Mouse (Mus musculus): ENCODE measurements at regions not wholly inside any gene's neighbourhood (a gene's known extent, or its start where the extent isn't known, plus 50 kb on each side); places are given as distances from the start of the nearest gene placed in this dataset.

GRCm38 (mm10) chr17:94276851-94277250, 473.0 kb downstream of the Mettl4 start:
- Histone ChIP-seq H3K4me1 (ENCODE audit: control insufficient read depth, insufficient read depth) (no peaks in the 10 kb centered on the region), H3K9me3 (replicated peaks; ENCODE audit: control insufficient read depth, low read length) (no peaks in the 10 kb centered on the region), H3K27ac (ENCODE audit: low read depth) (no peak overlapping the region), H3K9ac (replicated peaks; ENCODE audit: low read depth, low read length) (no peak overlapping the region), H3K4me3 (ENCODE audit: low read depth, low read length) (no peak overlapping the region), H3K27me3 (ENCODE audit: control insufficient read depth, insufficient read depth, low read length) (no peaks in the 10 kb centered on the region), H3K4me2 (ENCODE audit: low read depth, low read length) (no peak overlapping the region), H3K36me3 (replicated peaks; ENCODE audit: control insufficient read depth, insufficient read depth, low read length) (no peaks in the 10 kb centered on the region)
- ATAC-seq (ENCODE audit: insufficient read depth, low read depth) (no peak), DNase-seq (ENCODE audit: low spot score) (no peak)
- no peak for TF ChIP-seq CTCF (IDR thresholded peaks at IDR 0.05; ENCODE audit: low read depth)
- TF ChIP-seq EP300 (IDR thresholded peaks at IDR 0.05; ENCODE audit: low read depth), result no peak

GRCm38 (mm10) chr17:94269756-94270155, 480.1 kb downstream of the Mettl4 start:
- H3K36me3 ChIP-seq (replicated peaks; ENCODE audit: control insufficient read depth, insufficient read depth, low read length), result no peaks in the 10 kb centered on the region
- TF ChIP-seq EP300 (IDR thresholded peaks at IDR 0.05; ENCODE audit: low read depth) (no peak), CTCF (IDR thresholded peaks at IDR 0.05; ENCODE audit: low read depth) (no peak)
- no peak overlapping the region for H3K27ac ChIP-seq (ENCODE audit: low read depth)
- no peak overlapping the region for H3K4me3 ChIP-seq (ENCODE audit: low read depth, low read length)
- no peak for DNase-seq (ENCODE audit: low spot score)
- H3K4me2 ChIP-seq (ENCODE audit: low read depth, low read length), result no peak overlapping the region
- no peak for ATAC-seq (ENCODE audit: insufficient read depth, low read depth)
- no peaks in the 10 kb centered on the region for H3K9me3 ChIP-seq (replicated peaks; ENCODE audit: control insufficient read depth, low read length)
- H3K27me3 ChIP-seq (ENCODE audit: control insufficient read depth, insufficient read depth, low read length), result no peaks in the 10 kb centered on the region
- H3K9ac ChIP-seq (replicated peaks; ENCODE audit: low read depth, low read length), result no peak overlapping the region
- H3K4me1 ChIP-seq (ENCODE audit: control insufficient read depth, insufficient read depth), result no peaks in the 10 kb centered on the region

DNA sequence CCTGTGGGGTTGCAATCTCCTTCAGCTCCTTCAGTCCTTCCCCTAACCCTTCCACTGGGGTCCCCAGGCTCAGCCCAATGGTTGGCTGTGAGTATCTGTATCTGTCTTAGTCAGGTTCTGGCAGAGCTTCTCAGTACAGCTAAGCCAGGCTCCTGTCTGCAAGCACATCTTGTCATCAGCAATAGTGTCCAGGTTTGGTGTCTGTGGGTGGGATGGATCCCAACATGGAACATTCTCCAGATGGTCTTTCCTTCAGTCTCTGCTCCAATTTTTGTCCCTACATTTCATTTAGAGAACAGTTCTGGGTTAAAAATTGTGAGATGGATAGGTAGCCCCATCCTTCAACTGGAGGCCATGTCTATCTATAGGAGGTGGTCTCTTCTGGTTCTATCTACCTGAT, 494.2 kb downstream of the Mettl4 start:
- no peak overlapping the region for H3K4me2 ChIP-seq (ENCODE audit: low read depth, low read length)
- no peak for TF ChIP-seq CTCF (IDR thresholded peaks at IDR 0.05; ENCODE audit: low read depth)
- TF ChIP-seq EP300 (IDR thresholded peaks at IDR 0.05; ENCODE audit: low read depth), result no peak
- no peak for DNase-seq (ENCODE audit: low spot score)
- H3K27ac ChIP-seq (ENCODE audit: low read depth), result no peak overlapping the region
- H3K9ac ChIP-seq (replicated peaks; ENCODE audit: low read depth, low read length), result no peak overlapping the region
- H3K9me3 ChIP-seq (replicated peaks; ENCODE audit: control insufficient read depth, low read length), result no peaks in the 10 kb centered on the region
- no peak overlapping the region for H3K4me3 ChIP-seq (ENCODE audit: low read depth, low read length)
- ATAC-seq (ENCODE audit: insufficient read depth, low read depth), result no peak
- no peaks in the 10 kb centered on the region for H3K36me3 ChIP-seq (replicated peaks; ENCODE audit: control insufficient read depth, insufficient read depth, low read length)
- H3K4me1 ChIP-seq (ENCODE audit: control insufficient read depth, insufficient read depth), result no peaks in the 10 kb centered on the region
- H3K27me3 ChIP-seq (ENCODE audit: control insufficient read depth, insufficient read depth, low read length), result no peaks in the 10 kb centered on the region

GRCm38 (mm10) chr17:94254801-94255200, 495.0 kb downstream of the Mettl4 start:
- H3K27ac ChIP-seq (ENCODE audit: low read depth), result no peak overlapping the region
- no peak for DNase-seq (ENCODE audit: low spot score)
- no peak for ATAC-seq (ENCODE audit: insufficient read depth, low read depth)
- no peaks in the 10 kb centered on the region for H3K4me1 ChIP-seq (ENCODE audit: control insufficient read depth, insufficient read depth)
- no peak for TF ChIP-seq EP300 (IDR thresholded peaks at IDR 0.05; ENCODE audit: low read depth)
- TF ChIP-seq CTCF (IDR thresholded peaks at IDR 0.05; ENCODE audit: low read depth), result no peak
- no peak overlapping the region for H3K4me2 ChIP-seq (ENCODE audit: low read depth, low read length)
- H3K4me3 ChIP-seq (ENCODE audit: low read depth, low read length), result no peak overlapping the region
- H3K36me3 ChIP-seq (replicated peaks; ENCODE audit: control insufficient read depth, insufficient read depth, low read length), result no peaks in the 10 kb centered on the region
- 77% methylated on average over 3 of the region's 3 CpGs for WGBS
- no peaks in the 10 kb centered on the region for H3K27me3 ChIP-seq (ENCODE audit: control insufficient read depth, insufficient read depth, low read length)
- no peaks in the 10 kb centered on the region for H3K9me3 ChIP-seq (replicated peaks; ENCODE audit: control insufficient read depth, low read length)
- H3K9ac ChIP-seq (replicated peaks; ENCODE audit: low read depth, low read length), result no peak overlapping the region

DNA sequence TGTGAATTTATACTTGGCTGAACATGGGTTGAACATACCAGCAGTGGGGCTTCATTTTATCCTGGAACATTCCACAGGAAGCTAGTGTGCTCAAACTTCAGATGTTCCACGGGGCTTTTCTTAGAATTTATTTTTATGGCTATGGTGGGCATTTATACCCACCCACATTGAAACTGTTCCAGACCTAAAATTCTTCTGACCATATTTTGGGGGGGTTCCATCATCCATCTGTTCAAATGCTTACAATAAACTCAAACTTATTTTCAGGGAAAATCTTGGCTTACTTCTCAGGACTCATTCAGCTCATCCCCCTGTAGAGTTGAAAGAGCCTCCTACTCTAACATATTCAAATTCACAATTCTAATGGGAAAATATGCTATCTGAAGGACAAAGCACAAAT, 506.0 kb downstream of the Mettl4 start:
- Histone ChIP-seq H3K27ac (ENCODE audit: low read depth) (no peak overlapping the region), H3K4me3 (ENCODE audit: low read depth, low read length) (no peak overlapping the region), H3K4me1 (ENCODE audit: control insufficient read depth, insufficient read depth) (no peaks in the 10 kb centered on the region), H3K4me2 (ENCODE audit: low read depth, low read length) (no peak overlapping the region), H3K9me3 (replicated peaks; ENCODE audit: control insufficient read depth, low read length) (no peaks in the 10 kb centered on the region), H3K9ac (replicated peaks; ENCODE audit: low read depth, low read length) (no peak overlapping the region), H3K27me3 (ENCODE audit: control insufficient read depth, insufficient read depth, low read length) (no peaks in the 10 kb centered on the region), H3K36me3 (replicated peaks; ENCODE audit: control insufficient read depth, insufficient read depth, low read length) (no peaks in the 10 kb centered on the region)
- WGBS, result 53% methylated on average over 1 of the region's 1 CpGs
- TF ChIP-seq CTCF (IDR thresholded peaks at IDR 0.05; ENCODE audit: low read depth), result no peak
- no peak for TF ChIP-seq EP300 (IDR thresholded peaks at IDR 0.05; ENCODE audit: low read depth)
- no peak for ATAC-seq (ENCODE audit: insufficient read depth, low read depth)
- no peak for DNase-seq (ENCODE audit: low spot score)

GRCm38 (mm10) chr17:94226136-94226535, 523.7 kb downstream of the Mettl4 start:
- ATAC-seq (ENCODE audit: insufficient read depth, low read depth), result no peak
- no peak overlapping the region for H3K4me2 ChIP-seq (ENCODE audit: low read depth, low read length)
- H3K9ac ChIP-seq (replicated peaks; ENCODE audit: low read depth, low read length), result no peak overlapping the region
- no peaks in the 10 kb centered on the region for H3K27me3 ChIP-seq (ENCODE audit: control insufficient read depth, insufficient read depth, low read length)
- WGBS, result 67% methylated on average over 3 of the region's 3 CpGs
- H3K4me1 ChIP-seq (ENCODE audit: control insufficient read depth, insufficient read depth), result no peaks in the 10 kb centered on the region
- TF ChIP-seq CTCF (IDR thresholded peaks at IDR 0.05; ENCODE audit: low read depth) (no peak), EP300 (IDR thresholded peaks at IDR 0.05; ENCODE audit: low read depth) (no peak)
- H3K4me3 ChIP-seq (ENCODE audit: low read depth, low read length), result no peak overlapping the region
- no peaks in the 10 kb centered on the region for H3K36me3 ChIP-seq (replicated peaks; ENCODE audit: control insufficient read depth, insufficient read depth, low read length)
- DNase-seq (ENCODE audit: low spot score), result no peak
- no peak overlapping the region for H3K27ac ChIP-seq (ENCODE audit: low read depth)
- H3K9me3 ChIP-seq (replicated peaks; ENCODE audit: control insufficient read depth, low read length), result no peaks in the 10 kb centered on the region

All from heart, postnatal 0 days (tissue).